Mouse (Mus musculus) c-Kit-positive CD71-positive TER-119-negative erythroid progenitor cells, embryonic 14.5 days (primary cell): ENCODE measurements around the gene Senp8.

Experiments
- DNase-seq: peaks from one replicate; pipeline ENCODE4 v3.0.0-alpha.2; 2013; ENCODE audit warnings: low read depth

Gene Senp8

GRCm38 (mm10) chr9:59716275-59716898 is 34.1 kb downstream of the Senp8 start:
- DNase-seq: no peak

DNA sequence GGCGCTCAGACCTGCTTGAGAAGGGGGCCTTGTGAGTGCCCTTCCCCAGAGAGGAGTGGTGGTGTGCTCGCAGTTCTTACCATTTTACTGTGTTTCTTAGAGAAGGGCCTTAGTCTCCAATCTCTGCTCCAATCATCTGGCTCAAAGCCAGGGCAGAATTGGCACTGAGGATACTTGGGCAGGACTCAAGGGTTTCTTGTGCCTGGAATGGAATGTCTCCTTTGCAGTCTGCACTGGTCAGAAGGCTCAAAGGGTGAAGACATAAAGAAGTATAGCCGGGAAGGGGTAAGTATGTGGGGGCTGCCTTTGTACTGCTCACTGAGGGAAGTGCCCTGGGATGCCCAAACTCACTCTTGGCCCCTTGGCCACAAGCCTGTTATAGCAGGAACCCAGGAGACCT is 41.3 kb downstream of the Senp8 start:
- DNase-seq: no peak

DNA sequence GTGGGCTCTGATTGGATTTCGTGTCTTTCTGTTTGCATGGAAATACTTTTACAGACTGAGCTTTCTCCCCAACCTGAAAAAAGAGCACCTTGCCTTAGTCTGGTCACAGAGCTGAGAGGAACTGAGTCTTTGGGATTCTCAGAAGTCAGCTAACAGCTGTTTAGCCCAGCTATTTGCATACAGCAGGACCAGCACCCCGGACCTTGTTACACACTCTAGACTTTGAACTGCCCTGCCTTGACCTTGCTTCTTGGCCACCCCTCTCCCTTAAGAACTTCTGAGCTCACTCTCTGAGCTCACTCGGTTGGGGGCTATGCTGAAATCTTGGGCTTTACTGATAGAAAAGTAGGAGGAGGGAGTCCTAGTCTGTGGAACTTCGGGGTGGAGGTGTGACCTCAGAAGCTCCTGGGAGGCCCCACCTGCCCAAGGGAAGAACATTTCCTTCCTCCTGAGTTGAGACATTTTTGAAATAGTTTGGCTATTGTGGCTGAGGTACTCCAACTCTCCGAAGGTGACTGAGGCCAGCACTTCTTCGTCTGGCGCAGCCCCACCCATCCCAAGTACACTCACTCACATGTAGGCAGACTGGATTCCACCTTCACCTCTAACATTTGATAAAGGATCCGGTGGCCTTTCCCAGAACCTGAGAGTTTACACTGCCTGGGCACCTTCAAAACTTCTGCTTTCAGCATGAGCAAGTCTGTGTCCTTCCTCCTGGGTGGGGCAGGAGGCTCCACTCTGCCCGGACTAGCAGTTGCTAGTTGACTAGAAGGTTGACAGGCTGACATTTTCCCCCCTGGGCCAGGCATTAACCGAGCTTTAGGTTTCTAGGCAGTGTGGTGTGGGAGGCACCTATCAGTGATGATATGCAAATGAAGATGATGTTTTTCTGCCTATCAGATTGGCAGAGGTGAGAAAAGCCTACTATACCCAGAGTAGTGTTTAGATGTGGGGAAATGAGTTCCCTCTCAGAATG is 43.4 kb downstream of the Senp8 start:
- peak; percentile 4 for DNase-seq

DNA sequence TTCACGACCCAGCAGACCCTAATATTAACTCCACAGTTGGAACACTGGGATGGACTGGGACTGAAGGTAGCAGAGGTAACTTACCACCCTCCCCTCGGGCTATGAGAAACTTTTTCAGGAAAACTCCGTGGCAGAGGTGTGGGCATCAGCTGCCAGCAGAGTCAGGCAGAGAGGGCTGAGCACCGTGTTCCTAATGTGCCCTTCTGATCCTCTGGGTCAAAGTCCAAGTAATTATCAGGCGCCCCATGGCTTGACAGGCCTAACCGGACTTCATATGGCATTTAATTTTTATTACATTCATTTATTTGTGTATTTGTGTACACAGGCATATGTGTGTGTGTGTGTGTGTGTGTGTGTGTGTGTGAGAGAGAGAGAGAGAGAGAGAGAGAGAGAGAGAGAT is 47.4 kb downstream of the Senp8 start:
- DNase-seq: no peak

DNA sequence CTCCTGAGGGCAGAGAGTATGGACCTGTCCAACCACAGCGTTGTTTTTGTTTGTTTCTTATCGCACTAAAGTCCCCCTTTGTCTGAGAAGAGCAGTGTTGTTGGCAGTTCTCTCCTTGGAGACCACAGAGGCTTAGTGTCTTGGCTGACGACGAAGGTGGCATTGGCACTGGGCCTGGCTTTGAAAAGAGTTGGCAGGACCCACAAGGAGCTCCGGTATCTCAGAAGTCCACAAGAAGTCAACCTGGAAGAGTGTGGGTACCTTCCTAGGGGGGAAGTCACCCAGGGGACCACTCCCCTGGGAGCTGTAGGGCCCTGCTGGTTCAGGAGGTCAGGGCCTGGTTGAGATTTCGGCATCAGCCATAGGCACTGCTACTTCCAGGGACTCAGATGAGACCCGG is 49.4 kb downstream of the Senp8 start:
- DNase-seq: no peak

- no peak for DNase-seq
Measured at GRCm38 (mm10) chr9:59696381-59696780, 54.1 kb downstream of the Senp8 start.

DNA sequence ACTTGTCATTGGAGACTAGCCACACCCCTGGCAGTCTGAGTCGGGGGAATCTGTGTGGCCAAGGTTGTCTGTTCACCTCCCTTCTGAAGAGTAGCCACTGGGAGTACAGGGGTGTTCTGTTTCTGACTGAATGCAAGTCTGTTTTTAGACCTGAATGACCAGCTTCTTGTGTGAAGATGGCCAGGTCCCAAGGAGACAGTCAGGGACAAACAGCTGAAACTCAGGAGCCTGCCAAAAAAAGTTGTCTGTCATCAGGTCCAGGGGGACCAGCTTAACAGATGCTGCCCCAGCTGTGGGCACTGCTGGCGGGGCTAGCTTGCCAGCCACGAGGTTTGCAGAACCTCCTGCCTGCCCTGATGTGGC is 55.1 kb downstream of the Senp8 start:
- DNase-seq: no peak

DNA sequence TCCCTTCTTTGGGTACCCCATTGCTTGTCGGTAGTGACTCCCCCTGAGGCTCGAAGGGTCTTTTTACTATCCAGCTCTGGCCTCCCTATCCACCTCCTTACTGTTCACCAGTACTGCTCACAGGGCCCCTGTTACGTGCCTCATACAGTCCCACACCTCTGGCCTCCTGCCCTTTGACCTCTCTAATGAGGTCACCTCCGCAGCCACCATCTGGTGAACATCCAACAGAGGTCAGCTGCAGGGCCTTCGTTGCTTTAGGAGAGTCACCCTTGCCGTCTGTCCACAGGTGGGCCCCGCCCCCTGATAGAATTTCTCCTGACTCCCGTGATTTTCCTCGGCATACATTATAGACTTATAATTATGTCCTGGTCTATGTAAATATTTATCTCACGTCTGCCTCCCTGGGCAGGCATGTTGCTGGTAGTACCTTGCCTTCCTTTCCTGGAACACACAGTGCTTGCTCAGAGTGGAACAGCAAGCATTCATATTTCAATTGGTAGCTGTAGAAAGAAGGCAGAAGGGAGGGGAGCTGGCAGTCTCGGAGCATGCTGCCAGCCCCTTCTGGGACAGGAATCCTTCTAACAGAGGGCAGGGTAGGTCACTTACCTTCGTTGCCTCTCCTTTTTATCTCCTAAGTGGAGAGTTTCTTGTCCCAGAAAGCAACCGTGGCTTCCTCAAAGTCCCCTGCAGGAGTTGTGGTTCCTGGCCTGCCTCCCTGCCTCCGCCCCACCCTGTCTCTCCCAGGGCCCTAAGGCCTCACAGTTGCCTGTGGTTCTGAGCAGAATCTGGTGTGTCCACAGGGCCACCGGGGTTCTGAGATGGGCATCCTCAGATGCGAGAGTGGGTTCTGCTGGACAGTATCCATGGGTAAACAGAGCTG is 55.7 kb downstream of the Senp8 start:
- no peak for DNase-seq

GRCm38 (mm10) chr9:59692145-59692544 is 58.4 kb downstream of the Senp8 start:
- no peak for DNase-seq

GRCm38 (mm10) chr9:59691635-59692094 is 58.8 kb downstream of the Senp8 start:
- no peak for DNase-seq

DNA sequence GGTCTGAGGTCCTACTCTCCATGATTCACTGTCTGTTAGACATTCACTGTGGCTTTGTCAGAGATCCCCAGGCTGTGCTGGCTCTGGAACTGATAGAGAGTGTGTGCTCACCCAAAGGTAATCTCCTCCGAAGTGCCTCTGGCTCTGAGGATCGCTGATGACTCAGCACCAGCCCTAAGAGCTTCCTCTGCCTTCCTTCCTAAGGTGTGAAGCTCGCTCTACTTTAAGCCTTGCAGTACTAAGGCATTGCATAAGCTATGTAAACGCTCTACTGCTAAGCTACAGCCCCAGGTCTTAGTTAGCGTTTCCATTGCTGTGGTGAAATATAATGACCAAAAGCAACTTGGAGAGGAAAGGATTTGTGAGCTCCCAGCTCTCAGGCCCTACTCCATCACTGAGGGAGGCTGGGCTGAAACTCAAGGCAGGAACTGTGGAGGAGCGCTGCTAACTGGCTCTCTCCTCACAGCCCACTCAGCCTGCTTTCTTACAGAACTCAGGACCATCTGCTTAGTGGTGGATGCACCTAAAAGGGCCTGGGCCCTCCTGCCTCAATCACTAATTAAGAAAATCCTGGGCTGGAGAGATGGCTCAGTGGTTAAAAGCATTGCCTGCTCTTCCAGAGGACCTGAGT is 63.0 kb downstream of the Senp8 start:
- DNase-seq: no peak
